Mouse (Mus musculus) cerebellum, adult 2 months (tissue): ENCODE results near the gene Zfp114.

Experiments
- CTCF ChIP-seq: fragments of 200-500 bp; IDR thresholded peaks from 2 replicates; pipeline ENCODE4 v1.5.1; 2011; ENCODE audit warnings: low read depth, mild to moderate bottlenecking, control low read depth, low read length, moderate library complexity, borderline replicate concordance; ENCODE audit not compliant: insufficient read depth
- POLR2A ChIP-seq: fragments of 200-500 bp; IDR thresholded peaks from 2 replicates; pipeline ENCODE4 v1.6.1; 2011; ENCODE audit warnings: low read length, control low read depth, borderline replicate concordance; ENCODE audit not compliant: insufficient read depth

DNA sequence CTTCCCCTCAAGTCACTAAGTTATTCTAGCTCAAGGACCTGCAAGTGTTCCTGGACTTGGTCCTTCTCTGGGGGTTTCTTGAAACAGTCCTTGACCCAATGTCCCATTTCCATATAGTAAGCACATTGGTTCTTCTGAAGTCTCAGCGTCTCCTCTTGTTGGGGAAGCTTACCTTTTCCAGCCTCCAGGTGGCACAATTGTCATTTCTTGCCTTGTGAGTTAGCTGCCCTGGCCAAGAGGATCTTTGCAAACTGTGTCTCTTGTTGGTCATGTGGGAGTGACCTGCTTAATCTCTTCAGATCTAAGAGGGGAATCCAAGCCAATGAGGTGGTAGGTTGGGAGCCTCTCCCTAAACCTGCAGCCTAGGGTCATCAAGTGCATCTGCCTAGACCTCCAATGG is 21.6 kb upstream of the Zfp114 start:
- TF ChIP-seq POLR2A (no peak), CTCF (no peak)
